Mouse (Mus musculus) bone marrow, adult 2 months (tissue): ENCODE data around the gene Slc26a11.

Experiments
- CTCF ChIP-seq: fragments of 200-500 bp; IDR thresholded peaks from 2 replicates; pipeline ENCODE4 v1.5.1; 2011; ENCODE audit warnings: low read length, control low read depth; ENCODE audit not compliant: control insufficient read depth, insufficient read depth
- POLR2A ChIP-seq: fragments of 200-500 bp; IDR thresholded peaks from 2 replicates; pipeline ENCODE4 v1.6.1; 2011; ENCODE audit warnings: low read depth, mild to moderate bottlenecking, control low read depth, low read length, borderline replicate concordance; ENCODE audit not compliant: control insufficient read depth

- TF ChIP-seq CTCF = 0 out of 2 replicates have a peak, but pooled peaks have one; percentile 7
- no peak for TF ChIP-seq POLR2A
These were observed 23.4 kb upstream of the Slc26a11 start for GRCm38 (mm10) chr11:119331970-119332369.
